Mouse (Mus musculus): ENCODE measurements around the gene Prune1. TPM values are rescaled to one million over a fixed set of nuclear protein-coding genes. Genes with fewer than 3 reads are reported as not detected.

The Prune1 gene
- polyA plus RNA-seq, 1 experiment from 2014 or later: 21.2 TPM

Other genes with a start within 250 kb of the Prune1 start
- gene Psmd4, start 239.5 kb downstream of the Prune1 start, polyA plus RNA-seq (2015; fragmentation: Nextera tagmentation; extraction: Ambion mirVana): 218 TPM in 2 replicates
- 18.6 and 19.0 TPM in 2 replicates for gene Pip5k1a, start 175.1 kb downstream of the Prune1 start, polyA plus RNA-seq (2015; fragmentation: Nextera tagmentation; extraction: Ambion mirVana)
- gene Vps72, start 171.1 kb downstream of the Prune1 start, polyA plus RNA-seq (2015; fragmentation: Nextera tagmentation; extraction: Ambion mirVana): 102 and 123 TPM in 2 replicates
- gene Tmod4, start 157.6 kb downstream of the Prune1 start, polyA plus RNA-seq (2015; fragmentation: Nextera tagmentation; extraction: Ambion mirVana): 2.2 and 7.3 TPM in 2 replicates
- gene Scnm1, start 148.1 kb downstream of the Prune1 start, polyA plus RNA-seq (2015; fragmentation: Nextera tagmentation; extraction: Ambion mirVana): 55.8 and 58.2 TPM in 2 replicates
- gene Lysmd1, start 148.0 kb downstream of the Prune1 start, polyA plus RNA-seq (2015; fragmentation: Nextera tagmentation; extraction: Ambion mirVana): 13.7 and 14.5 TPM in 2 replicates
- gene Tnfaip8l2, start 139.7 kb downstream of the Prune1 start, polyA plus RNA-seq (2015; fragmentation: Nextera tagmentation; extraction: Ambion mirVana): 5.4 and 6.5 TPM in 2 replicates
- gene Sema6c, start 121.6 kb downstream of the Prune1 start, polyA plus RNA-seq (2015; fragmentation: Nextera tagmentation; extraction: Ambion mirVana): 1.5 and 2.6 TPM in 2 replicates
- 10.9 and 11.5 TPM in 2 replicates for gene Gabpb2, start 64.2 kb downstream of the Prune1 start, polyA plus RNA-seq (2015; fragmentation: Nextera tagmentation; extraction: Ambion mirVana)
- 105 and 118 TPM in 2 replicates for gene Cdc42se1, start 53.3 kb downstream of the Prune1 start, polyA plus RNA-seq (2015; fragmentation: Nextera tagmentation; extraction: Ambion mirVana)
- gene Mllt11, start 49.9 kb downstream of the Prune1 start, polyA plus RNA-seq (2015; fragmentation: Nextera tagmentation; extraction: Ambion mirVana): 16.2 and 16.6 TPM in 2 replicates
- 0.25 and 0.52 TPM in 2 replicates for gene Gm128, start 40.5 kb downstream of the Prune1 start, polyA plus RNA-seq (2015; fragmentation: Nextera tagmentation; extraction: Ambion mirVana)
- gene Bnipl, start 30.9 kb downstream of the Prune1 start, polyA plus RNA-seq (2015; fragmentation: Nextera tagmentation; extraction: Ambion mirVana): 9.2 and 11.6 TPM in 2 replicates
- gene Mindy1, start 731 bp downstream of the Prune1 start, polyA plus RNA-seq (2015; fragmentation: Nextera tagmentation; extraction: Ambion mirVana): 54.6 and 62.0 TPM in 2 replicates
- 6.8 and 13.2 TPM in 2 replicates for gene Anxa9, start 25.1 kb upstream of the Prune1 start, polyA plus RNA-seq (2015; fragmentation: Nextera tagmentation; extraction: Ambion mirVana)
- 148 and 155 TPM in 2 replicates for gene Cers2, start 32.7 kb upstream of the Prune1 start, polyA plus RNA-seq (2015; fragmentation: Nextera tagmentation; extraction: Ambion mirVana)
- 35.2 and 36.9 TPM in 2 replicates for gene Setdb1, start 75.1 kb upstream of the Prune1 start, polyA plus RNA-seq (2015; fragmentation: Nextera tagmentation; extraction: Ambion mirVana)
- 0.63 TPM in 1 of 2 replicates, not detected in the other for gene 4930558C23Rik, start 120.8 kb upstream of the Prune1 start, polyA plus RNA-seq (2015; fragmentation: Nextera tagmentation; extraction: Ambion mirVana)
- 46.5 and 47.8 TPM in 2 replicates for gene Arnt, start 152.3 kb upstream of the Prune1 start, polyA plus RNA-seq (2015; fragmentation: Nextera tagmentation; extraction: Ambion mirVana)
- gene Ctsk, start 217.2 kb upstream of the Prune1 start, polyA plus RNA-seq (2015; fragmentation: Nextera tagmentation; extraction: Ambion mirVana): 15.6 and 16.7 TPM in 2 replicates
- gene Ctss, start 244.7 kb upstream of the Prune1 start, polyA plus RNA-seq (2015; fragmentation: Nextera tagmentation; extraction: Ambion mirVana): 28.9 and 32.4 TPM in 2 replicates

Measured in stomach, embryonic 16.5 days (tissue).